Mouse (Mus musculus) limb, embryonic 15.5 days (tissue): Measurements from ENCODE around the gene Slc25a4. TPM values are rescaled to one million over a fixed set of nuclear protein-coding genes. Genes with fewer than 3 reads are reported as not detected.
A peak's percentile ranks its signal among the peaks of the same experiment; 100 is the strongest.

Experiments used
- ATAC-seq: fragments of 200-750 bp; cut with Nextera tagmentation; 2 replicates; pipeline ENCODE4 v1.8.0; 2017; ENCODE audit warnings: low read depth, moderate TSS enrichment; ENCODE audit not compliant: insufficient number of reproducible peaks, low FRiP score, low TSS enrichment
- H3K27ac ChIP-seq: fragments of 300-500 bp; sonication (generic); 2 replicates; pipeline ENCODE4 v1.5.1; 2015; ENCODE audit warnings: moderate library complexity, mild to moderate bottlenecking, inconsistent platforms
- H3K27me3 ChIP-seq: fragments of 300-500 bp; sonication (generic); 2 replicates; pipeline ENCODE4 v1.6.1; 2015; ENCODE audit warnings: inconsistent platforms
- H3K36me3 ChIP-seq: fragments of 300-500 bp; sonication (generic); 2 replicates; pipeline ENCODE4 v1.6.1; 2015; ENCODE audit warnings: inconsistent platforms
- H3K4me1 ChIP-seq: fragments of 300-500 bp; sonication (generic); 2 replicates; pipeline ENCODE4 v1.6.1; 2015; ENCODE audit warnings: inconsistent platforms
- H3K4me2 ChIP-seq: fragments of 300-500 bp; sonication (generic); 2 replicates; pipeline ENCODE4 v1.6.1; 2015; ENCODE audit warnings: mild to moderate bottlenecking, inconsistent platforms
- H3K4me3 ChIP-seq: fragments of 300-500 bp; sonication (generic); 2 replicates; pipeline ENCODE4 v1.5.1; 2015; ENCODE audit warnings: mild to moderate bottlenecking, inconsistent platforms
- H3K9ac ChIP-seq: fragments of 300-500 bp; sonication (generic); 2 replicates; pipeline ENCODE4 v1.6.1; 2015; ENCODE audit warnings: inconsistent platforms
- H3K9me3 ChIP-seq: fragments of 300-500 bp; sonication (generic); 2 replicates; pipeline ENCODE4 v1.6.1; 2016; ENCODE audit warnings: inconsistent platforms
- WGBS: fragments of 180-500 bp; shearing (Covaris S2); methylation state at CpG from one replicate; pipeline ENCODE4 v1.1.7; 2015; 5-methylcytosine and 5-hydroxymethylcytosine counted together
- microRNA-seq: library from miRNA; unstranded; fragments of <30 nt; microRNA quantifications from one replicate; pipeline ENCODE4, GENCODE M21; 2016
- polyA plus RNA-seq: library from polyadenylated mRNA; unstranded; fragments of >200 nt; fragmentation: Nextera tagmentation; extraction: Ambion mirVana; gene quantifications from 2 replicates; pipeline ENCODE4 v1.2.1, GENCODE M21; 2015

Slc25a4 gene
- polyA plus RNA-seq, 1 experiment from 2014 or later: 460 TPM

GRCm38 (mm10) chr8:46202350-46202749 is 8.7 kb downstream of the Slc25a4 start:
- Histone ChIP-seq H3K4me1 (peaks cover 12% of the 10 kb centered on the region; the same call in 1 of the 2 replicates), H3K4me2 (no peak overlapping the region), H3K36me3 (peaks cover 47% of the 10 kb centered on the region), H3K9ac (no peak overlapping the region), H3K9me3 (no peaks in the 10 kb centered on the region), H3K4me3 (no peak overlapping the region), H3K27me3 (no peaks in the 10 kb centered on the region), H3K27ac (no peak overlapping the region)
- 86% methylated on average over 6 of the region's 6 CpGs for WGBS
- ATAC-seq: no peak

GRCm38 (mm10) chr8:46197673-46198072 is 13.4 kb downstream of the Slc25a4 start:
- Histone ChIP-seq H3K36me3 (peaks cover 27% of the 10 kb centered on the region), H3K9ac (no peak overlapping the region)
- ATAC-seq: no peak

GRCm38 (mm10) chr8:46196877-46197276 is 14.2 kb downstream of the Slc25a4 start:
- H3K27me3 ChIP-seq: no peaks in the 10 kb centered on the region
- no peak overlapping the region for H3K4me2 ChIP-seq
- ATAC-seq: no peak
- H3K9ac ChIP-seq: no peak overlapping the region
- peaks cover 21% of the 10 kb centered on the region for H3K36me3 ChIP-seq
- H3K4me1 ChIP-seq: no peaks in the 10 kb centered on the region
- no peaks in the 10 kb centered on the region for H3K9me3 ChIP-seq
- H3K4me3 ChIP-seq: no peak overlapping the region
- 72% methylated on average over 3 of the region's 3 CpGs for WGBS
- no peak overlapping the region for H3K27ac ChIP-seq

More at GRCm38 (mm10) chr8:46197673-46198072, 13.4 kb downstream of the Slc25a4 start:
- Histone ChIP-seq H3K27me3 (no peaks in the 10 kb centered on the region), H3K4me1 (no peaks in the 10 kb centered on the region), H3K9me3 (no peaks in the 10 kb centered on the region), H3K4me3 (no peak overlapping the region), H3K4me2 (no peak overlapping the region), H3K27ac (no peak overlapping the region)
- 85% methylated on average over 5 of the region's 5 CpGs for WGBS

- Histone ChIP-seq H3K27me3 (no peaks in the 10 kb centered on the region), H3K4me2 (no peak overlapping the region), H3K36me3 (peaks cover 25% of the 10 kb centered on the region), H3K4me1 (no peaks in the 10 kb centered on the region), H3K9ac (no peak overlapping the region), H3K27ac (no peak overlapping the region), H3K4me3 (no peak overlapping the region), H3K9me3 (no peaks in the 10 kb centered on the region)
- ATAC-seq: no peak
- 70% methylated on average over 8 of the region's 8 CpGs for WGBS
These were observed 18.0 kb downstream of the Slc25a4 start for GRCm38 (mm10) chr8:46193100-46193499.

GRCm38 (mm10) chr8:46185361-46185760 is 25.7 kb downstream of the Slc25a4 start:
- no peaks in the 10 kb centered on the region for H3K9me3 ChIP-seq
- no peak overlapping the region for H3K9ac ChIP-seq
- H3K27me3 ChIP-seq: no peaks in the 10 kb centered on the region
- 7% methylated on average over 2 of the region's 2 CpGs for WGBS
- no peak overlapping the region for H3K4me3 ChIP-seq
- ATAC-seq: no peak
- H3K4me2 ChIP-seq: no peak overlapping the region
- no peaks in the 10 kb centered on the region for H3K4me1 ChIP-seq
- H3K27ac ChIP-seq: no peak overlapping the region
- peaks cover 16% of the 10 kb centered on the region; the same call in 1 of the 2 replicates for H3K36me3 ChIP-seq

- H3K4me2 ChIP-seq: no peak overlapping the region
- H3K4me1 ChIP-seq: no peaks in the 10 kb centered on the region
- no peak for ATAC-seq
- H3K36me3 ChIP-seq: peaks cover 18% of the 10 kb centered on the region; the same call in 1 of the 2 replicates
- H3K27me3 ChIP-seq: no peaks in the 10 kb centered on the region
- 89% methylated on average over 7 of the region's 7 CpGs for WGBS
- H3K4me3 ChIP-seq: no peak overlapping the region
- H3K9me3 ChIP-seq: no peaks in the 10 kb centered on the region
- H3K27ac ChIP-seq: no peak overlapping the region
- no peak overlapping the region for H3K9ac ChIP-seq
These were observed 30.9 kb downstream of the Slc25a4 start for GRCm38 (mm10) chr8:46180136-46180535.

GRCm38 (mm10) chr8:46173651-46174050 is 37.4 kb downstream of the Slc25a4 start:
- Histone ChIP-seq H3K27me3 (no peaks in the 10 kb centered on the region), H3K27ac (no peak overlapping the region), H3K4me3 (no peak overlapping the region), H3K4me1 (no peaks in the 10 kb centered on the region), H3K9me3 (no peaks in the 10 kb centered on the region), H3K36me3 (peaks cover 27% of the 10 kb centered on the region), H3K4me2 (no peak overlapping the region), H3K9ac (no peak overlapping the region)
- no peak for ATAC-seq
- WGBS: 75% methylated on average over 2 of the region's 2 CpGs

- no peaks in the 10 kb centered on the region for H3K4me1 ChIP-seq
- no peaks in the 10 kb centered on the region for H3K9me3 ChIP-seq
- H3K4me3 ChIP-seq: peak overlapping the region; percentile 84
- under 1% methylated on average over 22 of the region's 25 CpGs for WGBS
- peak overlapping the region; percentile 83 for H3K9ac ChIP-seq
- peak overlapping the region; percentile 60 for H3K4me2 ChIP-seq
- ATAC-seq: peak; percentile 44
- H3K27ac ChIP-seq: peak overlapping the region; percentile 86
- no peaks in the 10 kb centered on the region for H3K27me3 ChIP-seq
- no peaks in the 10 kb centered on the region for H3K36me3 ChIP-seq
These were observed 47.3 kb downstream of the Slc25a4 start for GRCm38 (mm10) chr8:46163870-46164190.

- Histone ChIP-seq H3K27me3 (no peaks in the 10 kb centered on the region), H3K9me3 (no peaks in the 10 kb centered on the region)
- WGBS: 2% methylated on average over 73 of the region's 77 CpGs
These were observed 47.9 kb downstream of the Slc25a4 start for GRCm38 (mm10) chr8:46162953-46163869.

More at GRCm38 (mm10) chr8:46162953-46163869, 47.9 kb downstream of the Slc25a4 start:
- Histone ChIP-seq H3K4me3 (peak overlapping the region; percentile 84), H3K27ac (peak overlapping the region; percentile 86), H3K36me3 (no peaks in the 10 kb centered on the region), H3K9ac (peak overlapping the region; percentile 83), H3K4me2 (peak overlapping the region; percentile 60), H3K4me1 (no peaks in the 10 kb centered on the region)
- peak; percentile 95 for ATAC-seq

Small RNA genes lying within 50 kb of the gene (microRNA-seq; reads per million reads assigned to microRNA genes)
- not detected for gene Gm23812

Other genes starting within 250 kb of the Slc25a4 start
- 3.2 and 3.6 TPM in 2 replicates for gene 1700029J07Rik, start 236.0 kb downstream of the Slc25a4 start, polyA plus RNA-seq
- 86.4 and 96.8 TPM in 2 replicates for gene Ufsp2, start 235.8 kb downstream of the Slc25a4 start, polyA plus RNA-seq
- gene Lrp2bp, start 212.0 kb downstream of the Slc25a4 start, polyA plus RNA-seq: 0.33 and 0.57 TPM in 2 replicates
- 31.2 TPM in 2 replicates for gene Ankrd37, start 205.6 kb downstream of the Slc25a4 start, polyA plus RNA-seq
- gene Cfap97, start 59.5 kb downstream of the Slc25a4 start, polyA plus RNA-seq: 26.4 and 27.4 TPM in 2 replicates
- gene Snx25, start 59.1 kb downstream of the Slc25a4 start, polyA plus RNA-seq: 5.4 and 6.1 TPM in 2 replicates
- not detected in 2 replicates for gene Helt, start 83.4 kb upstream of the Slc25a4 start, polyA plus RNA-seq